ENCODE assay signal across 19 mouse cellular contexts in the genomic region with DNA sequence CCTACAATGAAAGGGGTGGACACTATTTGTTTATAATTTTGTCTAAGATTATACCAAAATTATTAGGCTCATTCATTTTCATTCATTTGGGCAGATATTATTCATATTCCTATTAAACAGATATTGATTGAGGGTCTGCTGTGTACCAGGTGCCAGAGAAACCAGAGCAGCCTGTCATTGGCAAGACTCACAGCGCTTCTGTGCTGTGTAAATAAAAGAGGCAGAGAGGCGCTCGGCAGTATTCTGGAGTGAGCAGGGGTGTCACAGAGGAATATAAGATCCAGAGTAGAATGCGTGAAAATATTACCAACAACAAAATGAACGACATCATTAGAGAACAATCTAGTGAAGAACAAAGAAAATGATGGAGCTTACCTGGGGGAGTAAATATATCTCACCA.
DNase-seq lines count a peak whose midpoint lies in the region; ATAC-seq and TF ChIP-seq lines count a peak whose summit lies in the region.
"Had no signal": no experiment of that assay in that cellular context is flagged by ENCODE, and none has a peak within 500 bp of the region (broad histone marks: within the 10 kb centered on the region; RNA-seq: fewer than 3 reads in every experiment).

No protein-coding gene starts in this region.

- H3K4me1 ChIP-seq in forebrain, embryonic 15.5 days = peaks cover 22% of the 10 kb centered on the region
- no peaks in the 10 kb centered on the region for H3K4me1 ChIP-seq in forebrain, embryonic 11.5 days (replicated peaks; ENCODE audit: control insufficient read depth, insufficient read depth, low read length)
- H3K4me1 ChIP-seq in midbrain, embryonic 12.5 days = no peaks in the 10 kb centered on the region
- H3K4me1 ChIP-seq in midbrain, postnatal 0 days (ENCODE audit: insufficient read depth, low read length) = no peaks in the 10 kb centered on the region
- 0 out of 2 replicates have a peak, but pooled peaks cover 4% of the 10 kb centered on the region for H3K4me1 ChIP-seq in forebrain, postnatal 0 days (ENCODE audit: insufficient read depth)
- H3K4me1 ChIP-seq in midbrain, embryonic 16.5 days (ENCODE audit: control insufficient read depth, insufficient read depth, low read length) = peaks cover 15% of the 10 kb centered on the region
- H3K4me1 ChIP-seq: heart, embryonic 10.5 days; lung, embryonic 15.5 days had no signal

- no peak overlapping the region for H3K4me2 ChIP-seq in forebrain, embryonic 15.5 days (replicated peaks)
- H3K4me2 ChIP-seq in forebrain, embryonic 11.5 days (ENCODE audit: low read depth, low read length, severe bottlenecking) = no peak overlapping the region
- no peak overlapping the region for H3K4me2 ChIP-seq in midbrain, embryonic 12.5 days (replicated peaks)
- H3K4me2 ChIP-seq in midbrain, postnatal 0 days (ENCODE audit: low read depth, low read length, poor library complexity, severe bottlenecking) = no peak overlapping the region
- H3K4me2 ChIP-seq in forebrain, postnatal 0 days (ENCODE audit: low read depth) = no peak overlapping the region
- no peak overlapping the region for H3K4me2 ChIP-seq in midbrain, embryonic 16.5 days (ENCODE audit: low read length)
- H3K4me2 ChIP-seq: lung, embryonic 15.5 days had no signal

- no peaks in the 10 kb centered on the region for H3K27me3 ChIP-seq in forebrain, embryonic 15.5 days
- no peaks in the 10 kb centered on the region for H3K27me3 ChIP-seq in forebrain, embryonic 11.5 days (ENCODE audit: control insufficient read depth, insufficient read depth, low read length)
- no peaks in the 10 kb centered on the region for H3K27me3 ChIP-seq in midbrain, embryonic 12.5 days
- no peaks in the 10 kb centered on the region for H3K27me3 ChIP-seq in midbrain, postnatal 0 days (ENCODE audit: insufficient read depth, low read length)
- no peaks in the 10 kb centered on the region for H3K27me3 ChIP-seq in forebrain, postnatal 0 days (ENCODE audit: insufficient read depth, low read length)
- no peaks in the 10 kb centered on the region for H3K27me3 ChIP-seq in midbrain, embryonic 16.5 days (ENCODE audit: control insufficient read depth, insufficient read depth, low read depth, low read length)
- H3K27me3 ChIP-seq: lung, embryonic 15.5 days had no signal

- H3K9ac ChIP-seq in forebrain, embryonic 15.5 days (replicated peaks) = no peak overlapping the region
- no peak overlapping the region for H3K9ac ChIP-seq in forebrain, embryonic 11.5 days (ENCODE audit: low read length)
- H3K9ac ChIP-seq in midbrain, embryonic 12.5 days (replicated peaks) = no peak overlapping the region
- H3K9ac ChIP-seq in midbrain, postnatal 0 days (replicated peaks; ENCODE audit: low read length, poor library complexity, severe bottlenecking) = no peak overlapping the region
- no peak overlapping the region for H3K9ac ChIP-seq in forebrain, postnatal 0 days
- 0 out of 2 replicates have a peak overlapping the region, but pooled peaks have one; percentile 18 for H3K9ac ChIP-seq in midbrain, embryonic 16.5 days (ENCODE audit: low read depth, low read length)
- H3K9ac ChIP-seq: liver, embryonic 14.5 days; lung, embryonic 15.5 days had no signal

- no peak for DNase-seq in forebrain, embryonic 11.5 days (ENCODE audit: low spot score)
- no peak for DNase-seq in midbrain, postnatal 0 days (ENCODE audit: low spot score)
- DNase-seq in forebrain, postnatal 0 days = no peak
- DNase-seq in adrenal gland, postnatal 4 days (ENCODE audit: low spot score in 2 of 2) = no peak
- DNase-seq: B cell, adult 2 months; cerebellum, adult 9-11 months; embryo, embryonic 11 days; gastrocnemius, postnatal 36 days; kidney, adult 18-20 months; kidney, postnatal 14 days; lung, postnatal 4 days; thymus, postnatal 14 days had no signal

- WGBS in forebrain, embryonic 15.5 days = 59% methylated on average over 5 of the region's 5 CpGs
- WGBS in forebrain, embryonic 11.5 days = 86% methylated on average over 5 of the region's 5 CpGs
- WGBS in midbrain, embryonic 12.5 days = 74% methylated on average over 5 of the region's 5 CpGs
- WGBS in midbrain, postnatal 0 days = 52% methylated on average over 5 of the region's 5 CpGs
- WGBS in forebrain, postnatal 0 days = 49% methylated on average over 5 of the region's 5 CpGs
- WGBS in midbrain, embryonic 16.5 days = 47% methylated on average over 5 of the region's 5 CpGs

- no peak for TF ChIP-seq CTCF in midbrain, postnatal 0 days (IDR thresholded peaks at IDR 0.05)
- no peak for TF ChIP-seq CTCF in forebrain, postnatal 0 days (IDR thresholded peaks at IDR 0.05; ENCODE audit: low read depth)

- H3K4me3 ChIP-seq in forebrain, embryonic 15.5 days = no peak overlapping the region
- no peak overlapping the region for H3K4me3 ChIP-seq in forebrain, embryonic 11.5 days (ENCODE audit: low read depth, low read length)
- H3K4me3 ChIP-seq in midbrain, embryonic 12.5 days = no peak overlapping the region
- no peak overlapping the region for H3K4me3 ChIP-seq in midbrain, postnatal 0 days (ENCODE audit: low read depth, low read length)
- H3K4me3 ChIP-seq in forebrain, postnatal 0 days (ENCODE audit: low read depth, low read length) = no peak overlapping the region
- H3K4me3 ChIP-seq in midbrain, embryonic 16.5 days (ENCODE audit: low read depth, low read length) = no peak overlapping the region
- H3K4me3 ChIP-seq: heart, embryonic 10.5 days; lung, embryonic 15.5 days had no signal

- peak; percentile 74; the same call in 1 of the 2 replicates for ATAC-seq in forebrain, embryonic 15.5 days (replicated peaks)
- no peak for ATAC-seq in forebrain, embryonic 11.5 days (replicated peaks; ENCODE audit: low FRiP score)
- no peak for ATAC-seq in midbrain, embryonic 12.5 days (ENCODE audit: low FRiP score, low read depth)
- no peak for ATAC-seq in midbrain, postnatal 0 days (ENCODE audit: low FRiP score)
- ATAC-seq in forebrain, postnatal 0 days = peak; percentile 58; the same call in 1 of the 2 replicates
- ATAC-seq in midbrain, embryonic 16.5 days = peak; percentile 79; the same call in 1 of the 2 replicates
- ATAC-seq in inflammation-experienced regulatory T-cells, adult 6 months = no peak

- peak overlapping the region; percentile 42 for H3K27ac ChIP-seq in forebrain, embryonic 15.5 days (replicated peaks)
- no peak overlapping the region for H3K27ac ChIP-seq in forebrain, embryonic 11.5 days (ENCODE audit: low read depth, low read length)
- peak overlapping the region; percentile 42 for H3K27ac ChIP-seq in midbrain, embryonic 12.5 days (replicated peaks)
- H3K27ac ChIP-seq in midbrain, postnatal 0 days (ENCODE audit: low read depth, low read length) = no peak overlapping the region
- no peak overlapping the region for H3K27ac ChIP-seq in forebrain, postnatal 0 days (ENCODE audit: low read depth, low read length)
- peak overlapping the region; percentile 58; the same call in 1 of the 2 replicates for H3K27ac ChIP-seq in midbrain, embryonic 16.5 days (ENCODE audit: low read length)
- H3K27ac ChIP-seq: heart, embryonic 10.5 days; liver, embryonic 14.5 days; lung, embryonic 15.5 days had no signal

- H3K9me3 ChIP-seq in forebrain, embryonic 15.5 days = no peaks in the 10 kb centered on the region
- no peaks in the 10 kb centered on the region for H3K9me3 ChIP-seq in forebrain, embryonic 11.5 days (ENCODE audit: control insufficient read depth, low read length)
- no peaks in the 10 kb centered on the region for H3K9me3 ChIP-seq in midbrain, embryonic 12.5 days
- no peaks in the 10 kb centered on the region for H3K9me3 ChIP-seq in midbrain, postnatal 0 days (ENCODE audit: low read length)
- no peaks in the 10 kb centered on the region for H3K9me3 ChIP-seq in forebrain, postnatal 0 days (ENCODE audit: low read length)
- no peaks in the 10 kb centered on the region for H3K9me3 ChIP-seq in midbrain, embryonic 16.5 days (replicated peaks; ENCODE audit: control insufficient read depth, low read length, poor library complexity, severe bottlenecking)
- H3K9me3 ChIP-seq: heart, embryonic 10.5 days; lung, embryonic 15.5 days had no signal

- no peaks in the 10 kb centered on the region for H3K36me3 ChIP-seq in forebrain, embryonic 15.5 days
- no peaks in the 10 kb centered on the region for H3K36me3 ChIP-seq in forebrain, embryonic 11.5 days (ENCODE audit: control insufficient read depth, insufficient read depth, low read length)
- H3K36me3 ChIP-seq in midbrain, embryonic 12.5 days = no peaks in the 10 kb centered on the region
- no peaks in the 10 kb centered on the region for H3K36me3 ChIP-seq in midbrain, postnatal 0 days (ENCODE audit: insufficient read depth, low read length)
- no peaks in the 10 kb centered on the region for H3K36me3 ChIP-seq in forebrain, postnatal 0 days (ENCODE audit: insufficient read depth)
- no peaks in the 10 kb centered on the region for H3K36me3 ChIP-seq in midbrain, embryonic 16.5 days (ENCODE audit: control insufficient read depth, insufficient read depth, low read length)
- H3K36me3 ChIP-seq: heart, embryonic 10.5 days; lung, embryonic 15.5 days had no signal

Comparison
In these comparisons a context has a peak if more than half of its experiments do, and no peak if none do; other contexts are left out.
1. ATAC-seq: peak in forebrain, embryonic 15.5 days (single experiment), forebrain, postnatal 0 days (single experiment) and midbrain, embryonic 16.5 days (single experiment); none in forebrain, embryonic 11.5 days (single experiment), midbrain, embryonic 12.5 days (single experiment), midbrain, postnatal 0 days (single experiment) and inflammation-experienced regulatory T-cells, adult 6 months (single experiment).
2. H3K27ac ChIP-seq: peak in forebrain, embryonic 15.5 days (single experiment), midbrain, embryonic 12.5 days (single experiment) and midbrain, embryonic 16.5 days (single experiment); none in forebrain, embryonic 11.5 days (single experiment), midbrain, postnatal 0 days (single experiment) and forebrain, postnatal 0 days (single experiment).